Mouse (Mus musculus): ENCODE results near the gene Swap70.

GRCm38 (mm10) chr7:110315352-110315751 lies 93.8 kb downstream of the Swap70 start:
- TF ChIP-seq CTCF (IDR thresholded peaks at IDR 0.05; ENCODE audit: low read depth) = no peak
- TF ChIP-seq EP300 (optimal IDR thresholded peaks at IDR 0.05) = no peak

Measured in stomach, postnatal 0 days (tissue).